Mouse (Mus musculus) midbrain, postnatal 0 days (tissue): ENCODE measurements around the gene Gch1. TPM values are rescaled to one million over a fixed set of nuclear protein-coding genes. Genes with fewer than 3 reads are reported as not detected.

ENCODE experiments used
- ATAC-seq: fragments of 200-750 bp; cut with Nextera tagmentation; 2 replicates; pipeline ENCODE4 v1.8.0; 2017; ENCODE audit warnings: moderate number of reproducible peaks, mild to moderate bottlenecking, moderate TSS enrichment, moderate library complexity; ENCODE audit not compliant: low FRiP score
- DNase-seq: peaks from one replicate; pipeline ENCODE4 v3.0.0-alpha.2; 2015; ENCODE audit warnings: low spot score
- H3K27ac ChIP-seq: fragments of 300-500 bp; sonication (generic); 2 replicates; pipeline ENCODE4 v1.5.1; 2014; ENCODE audit warnings: low read depth, mild to moderate bottlenecking, low read length, mixed read lengths
- H3K27me3 ChIP-seq: fragments of 300-500 bp; sonication (generic); 2 replicates; pipeline ENCODE4 v1.6.1; 2014; ENCODE audit warnings: low read length, control low read depth, mixed read lengths; ENCODE audit not compliant: insufficient read depth
- H3K36me3 ChIP-seq: fragments of 300-500 bp; sonication (generic); 2 replicates; pipeline ENCODE4 v1.6.1; 2014; ENCODE audit warnings: low read length, control low read depth, mixed read lengths; ENCODE audit not compliant: insufficient read depth
- H3K4me1 ChIP-seq: fragments of 300-500 bp; sonication (generic); 2 replicates; pipeline ENCODE4 v1.6.1; 2014; ENCODE audit warnings: mild to moderate bottlenecking, control low read depth, antibody characterized with exemption, low read length, mixed read lengths; ENCODE audit not compliant: insufficient read depth
- H3K4me2 ChIP-seq: fragments of 300-500 bp; sonication (generic); 2 replicates; pipeline ENCODE4 v1.6.1; 2014; ENCODE audit warnings: low read depth, mild to moderate bottlenecking, low read length, mixed read lengths; ENCODE audit not compliant: poor library complexity, severe bottlenecking
- H3K4me3 ChIP-seq: fragments of 300-500 bp; sonication (generic); 2 replicates; pipeline ENCODE4 v1.5.1; 2014; ENCODE audit warnings: low read depth, mild to moderate bottlenecking, low read length, moderate library complexity
- H3K9ac ChIP-seq: fragments of 300-500 bp; sonication (generic); replicated peaks from 2 replicates; pipeline ENCODE4 v1.6.1; 2014; ENCODE audit warnings: mild to moderate bottlenecking, low read length, moderate library complexity, mixed read lengths; ENCODE audit not compliant: poor library complexity, severe bottlenecking
- H3K9me3 ChIP-seq: fragments of 300-500 bp; sonication (generic); 2 replicates; pipeline ENCODE4 v1.6.1; 2016; ENCODE audit warnings: low read length, control low read depth
- CTCF ChIP-seq: IDR thresholded peaks from 2 replicates; pipeline ENCODE4 v1.5.1; 2016; ENCODE audit warnings: antibody characterized with exemption, mild to moderate bottlenecking
- WGBS: fragments of 180-500 bp; shearing (Covaris S2); extraction: QIAGEN DNeasy Blood & Tissue Kit; methylation state at CpG from one replicate; pipeline ENCODE4 v1.1.7; 2014; 5-methylcytosine and 5-hydroxymethylcytosine counted together
- polyA plus RNA-seq: library from polyadenylated mRNA; unstranded; fragments of >200 nt; fragmentation: Nextera tagmentation; extraction: Ambion mirVana; gene quantifications from 2 replicates; pipeline ENCODE4 v1.2.1, GENCODE M21; 2015
- total RNA-seq: library from RNA; depleted of rRNA; stranded (reverse); fragments of >200 nt; gene quantifications from 2 replicates; pipeline ENCODE4 v1.2.3, GENCODE M21; 2014

Gene Gch1
- total and polyA plus RNA-seq, 2 experiments from 2014 or later = 5.3 to 8.8 TPM

- ATAC-seq = no peak
- Histone ChIP-seq H3K4me1 (peaks cover 7% of the 10 kb centered on the region), H3K27ac (no peak overlapping the region), H3K4me2 (no peak overlapping the region), H3K4me3 (no peak overlapping the region), H3K9ac (no peak overlapping the region), H3K36me3 (no peaks in the 10 kb centered on the region), H3K27me3 (peaks cover 17% of the 10 kb centered on the region), H3K9me3 (no peaks in the 10 kb centered on the region)
- TF ChIP-seq CTCF = no peak
- 52% methylated on average over 1 of the region's 1 CpGs for WGBS
- DNase-seq = no peak
These were observed 2.0 kb downstream of the Gch1 start for GRCm38 (mm10) chr14:47187261-47187660.

GRCm38 (mm10) chr14:47186561-47186960 lies 2.7 kb downstream of the Gch1 start:
- H3K4me3 ChIP-seq = no peak overlapping the region
- DNase-seq (no peak), ATAC-seq (no peak)
- H3K9me3 ChIP-seq = no peaks in the 10 kb centered on the region
- no peak for TF ChIP-seq CTCF
- H3K4me2 ChIP-seq = no peak overlapping the region
- H3K4me1 ChIP-seq = peaks cover 7% of the 10 kb centered on the region
- H3K27ac ChIP-seq = no peak overlapping the region
- H3K9ac ChIP-seq = no peak overlapping the region
- no peaks in the 10 kb centered on the region for H3K36me3 ChIP-seq
- peaks cover 17% of the 10 kb centered on the region for H3K27me3 ChIP-seq
- WGBS = 83% methylated on average over 2 of the region's 2 CpGs

GRCm38 (mm10) chr14:47181497-47182290 lies 7.5 kb downstream of the Gch1 start:
- Histone ChIP-seq H3K4me1 (no peaks in the 10 kb centered on the region), H3K36me3 (no peaks in the 10 kb centered on the region), H3K4me3 (no peak overlapping the region), H3K9me3 (no peaks in the 10 kb centered on the region), H3K27ac (no peak overlapping the region), H3K9ac (no peak overlapping the region), H3K27me3 (no peaks in the 10 kb centered on the region), H3K4me2 (no peak overlapping the region)
- DNase-seq (peak; percentile 85), ATAC-seq (no peak)
- WGBS = 58% methylated on average over 11 of the region's 11 CpGs
- TF ChIP-seq CTCF = peak; percentile 73

GRCm38 (mm10) chr14:47178851-47179250 lies 10.4 kb downstream of the Gch1 start:
- Histone ChIP-seq H3K4me1 (no peaks in the 10 kb centered on the region), H3K27ac (no peak overlapping the region), H3K9me3 (no peaks in the 10 kb centered on the region), H3K36me3 (no peaks in the 10 kb centered on the region), H3K27me3 (no peaks in the 10 kb centered on the region), H3K4me2 (no peak overlapping the region), H3K4me3 (no peak overlapping the region), H3K9ac (no peak overlapping the region)
- TF ChIP-seq CTCF = no peak
- ATAC-seq = no peak
- no peak for DNase-seq
- 90% methylated on average over 5 of the region's 5 CpGs for WGBS

GRCm38 (mm10) chr14:47177846-47178414 lies 11.3 kb downstream of the Gch1 start:
- peak overlapping the region; percentile 16; the same call in 1 of the 2 replicates for H3K4me2 ChIP-seq
- no peak overlapping the region for H3K9ac ChIP-seq
- no peaks in the 10 kb centered on the region for H3K9me3 ChIP-seq
- H3K4me1 ChIP-seq = no peaks in the 10 kb centered on the region
- H3K27me3 ChIP-seq = no peaks in the 10 kb centered on the region
- H3K27ac ChIP-seq = no peak overlapping the region
- ATAC-seq (peak; percentile 34; the same call in 1 of the 2 replicates), DNase-seq (peak; percentile 66)
- TF ChIP-seq CTCF = no peak
- 63% methylated on average over 13 of the region's 13 CpGs for WGBS
- no peaks in the 10 kb centered on the region for H3K36me3 ChIP-seq
- no peak overlapping the region for H3K4me3 ChIP-seq

- H3K9me3 ChIP-seq = no peaks in the 10 kb centered on the region
- no peak for TF ChIP-seq CTCF
- no peaks in the 10 kb centered on the region for H3K36me3 ChIP-seq
- 86% methylated on average over 5 of the region's 5 CpGs for WGBS
- H3K27me3 ChIP-seq = no peaks in the 10 kb centered on the region
- no peak overlapping the region for H3K27ac ChIP-seq
- no peaks in the 10 kb centered on the region for H3K4me1 ChIP-seq
- no peak overlapping the region for H3K4me3 ChIP-seq
- no peak overlapping the region for H3K4me2 ChIP-seq
- DNase-seq (no peak), ATAC-seq (no peak)
- H3K9ac ChIP-seq = no peak overlapping the region
These were observed 13.0 kb downstream of the Gch1 start for GRCm38 (mm10) chr14:47176226-47176625.
